Mouse (Mus musculus) kidney, postnatal 10 days (tissue): Measurements from ENCODE around the gene Gm6268.

ENCODE experiments used
- DNase-seq: peaks from one replicate; pipeline ENCODE4 v3.0.0; 2021; ENCODE audit warnings: mixed read lengths

Gene Gm6268

DNA sequence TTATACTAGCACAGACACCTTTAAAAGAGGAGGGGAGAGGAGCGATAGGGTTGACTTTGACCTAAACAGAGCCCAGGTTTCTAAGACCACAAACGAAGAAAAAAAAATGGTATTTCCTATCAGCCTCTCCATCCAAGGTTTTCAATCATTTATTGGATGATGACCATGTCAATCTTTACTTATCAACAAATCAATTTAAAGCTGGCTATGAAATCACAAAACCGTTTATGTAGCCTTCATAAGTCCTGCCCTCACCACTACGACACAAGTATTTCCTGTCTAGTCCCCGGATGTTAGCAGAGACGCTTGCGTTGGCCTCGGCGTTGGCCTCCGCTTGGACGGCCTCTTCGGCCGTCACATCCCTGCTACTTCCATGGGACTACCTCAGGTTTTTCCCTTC lies at the start of gene Gm6268:
Gm6268 (plus strand) TSS at position 301 of the 400 bp plus-strand sequence.
- DNase-seq, result no peak

DNA sequence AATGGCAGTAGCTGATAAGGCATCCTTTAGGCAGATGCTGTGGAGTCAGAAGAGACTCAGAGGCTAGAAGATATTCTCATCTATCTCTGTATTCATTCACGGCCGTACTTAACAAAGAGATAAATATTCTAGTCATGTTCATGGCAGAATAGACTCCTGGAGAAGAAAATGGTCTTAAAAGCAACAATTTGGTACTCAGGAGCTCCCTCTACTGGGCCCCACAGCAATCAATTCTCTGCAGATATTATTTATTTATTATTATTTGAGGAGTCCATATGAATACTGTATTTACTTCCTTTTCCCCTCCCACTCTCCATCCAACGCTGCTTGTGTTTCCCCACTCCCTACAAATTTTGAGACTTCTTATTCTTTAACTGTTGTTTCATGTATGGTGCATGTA lies 48.6 kb upstream of the Gm6268 start:
- peak; percentile 40 for DNase-seq

DNA sequence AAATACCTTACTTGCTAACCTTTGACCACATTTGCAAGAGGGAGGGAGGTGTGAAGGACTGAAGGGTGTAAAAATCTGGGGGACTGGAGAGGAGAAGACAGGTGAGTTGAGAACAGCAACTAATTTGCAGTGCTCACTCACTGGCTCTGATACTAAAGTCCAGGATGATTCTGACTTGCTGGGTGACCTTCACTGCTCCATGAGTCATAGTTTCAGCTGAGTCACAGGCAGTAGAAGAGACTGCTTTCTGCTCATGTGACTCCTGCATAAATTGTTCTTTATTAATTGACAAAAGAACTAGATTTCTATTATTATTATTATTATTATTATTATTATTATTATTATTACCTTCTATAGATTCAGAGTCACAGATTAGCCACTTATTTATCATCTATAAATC lies 15.7 kb upstream of the Gm6268 start:
- DNase-seq, result no peak

GRCm38 (mm10) chrX:36389971-36390370 lies 11.1 kb upstream of the Gm6268 start:
- DNase-seq, result no peak

GRCm38 (mm10) chrX:36390503-36390902 lies 10.6 kb upstream of the Gm6268 start:
- no peak for DNase-seq

- DNase-seq, result no peak
These were observed 8.4 kb upstream of the Gm6268 start for GRCm38 (mm10) chrX:36392672-36393071.

- peak; percentile 6 for DNase-seq
These were observed 7.8 kb upstream of the Gm6268 start for GRCm38 (mm10) chrX:36393279-36393678.

- DNase-seq, result no peak
These were observed 1.2 kb downstream of the Gm6268 start for GRCm38 (mm10) chrX:36402316-36402715.

DNA sequence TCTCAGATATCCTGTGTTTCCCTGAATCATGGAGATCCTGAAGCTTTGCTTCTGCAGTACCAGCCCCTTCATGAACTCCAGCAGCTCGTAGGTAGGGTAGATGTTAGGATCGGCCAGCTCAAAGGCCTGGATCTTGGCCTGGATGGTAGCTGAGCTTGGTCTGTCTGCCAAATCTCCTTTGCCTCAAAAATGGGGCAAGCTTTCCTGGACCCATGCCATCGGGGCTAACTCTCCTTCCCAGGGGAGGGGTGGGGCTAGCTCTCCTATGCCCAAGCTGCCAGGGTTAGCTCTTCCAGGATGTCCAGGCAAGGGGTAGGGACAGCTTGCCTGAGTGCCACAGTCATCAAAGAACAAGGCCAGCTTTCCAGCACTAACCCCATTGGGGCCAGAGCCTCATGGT lies 18.1 kb downstream of the Gm6268 start:
- peak; percentile 4 for DNase-seq

DNA sequence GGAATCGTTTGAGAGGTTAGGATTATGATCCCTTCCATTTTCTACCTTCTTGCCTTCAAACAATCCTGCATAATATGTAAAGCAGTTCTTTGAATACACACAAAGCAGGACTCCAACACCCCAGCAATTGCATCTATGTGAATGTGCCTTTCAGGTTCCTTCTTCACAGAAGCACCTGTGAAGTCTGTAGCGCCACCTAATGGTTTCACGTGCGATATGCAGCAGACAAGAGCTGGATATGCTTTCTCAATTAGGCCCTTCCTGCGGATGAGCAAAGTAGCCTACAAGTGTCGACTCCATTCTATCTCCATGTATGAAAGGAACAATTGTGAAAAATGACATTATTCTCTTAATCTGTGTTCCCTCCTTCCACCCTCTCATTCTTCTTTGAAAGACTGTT lies 33.9 kb downstream of the Gm6268 start:
- DNase-seq, result no peak

GRCm38 (mm10) chrX:36437932-36438331 lies 36.9 kb downstream of the Gm6268 start:
- no peak for DNase-seq
